Mouse (Mus musculus) kidney, adult 2 months (tissue): ENCODE measurements around the gene Ppm1l.

Experiments
- CTCF ChIP-seq: fragments of 200-500 bp; conservative IDR thresholded peaks from 2 replicates; pipeline ENCODE4 v1.5.1; 2011; ENCODE audit warnings: low read depth, mild to moderate bottlenecking, control low read depth, low read length, moderate library complexity, mixed read lengths; ENCODE audit not compliant: insufficient read depth, insufficient read length
- POLR2A ChIP-seq: fragments of 200-500 bp; IDR thresholded peaks from one replicate; pipeline ENCODE4 v1.6.1; 2011; ENCODE audit warnings: low read depth, low read length, control low read depth

DNA sequence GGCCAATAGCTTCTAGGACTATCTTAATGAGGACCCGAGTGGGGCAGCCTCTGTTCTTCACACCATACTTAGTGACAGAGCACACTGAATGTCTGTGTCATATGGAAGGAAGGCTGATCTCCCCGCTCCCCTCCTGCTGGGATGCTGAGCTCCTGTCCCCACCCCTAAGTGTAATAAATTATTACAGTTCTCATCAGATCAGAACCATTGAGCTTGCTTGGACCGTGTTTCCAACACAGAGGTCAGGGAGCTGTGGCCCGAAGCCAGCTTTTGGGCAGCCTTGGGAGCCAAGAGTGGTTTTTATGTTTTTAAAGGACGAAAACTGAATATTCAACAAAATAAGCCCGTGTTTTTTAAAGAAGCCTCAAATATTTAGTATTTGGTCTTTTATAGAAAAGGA lies 47.5 kb downstream of the Ppm1l start:
- TF ChIP-seq CTCF (no peak), POLR2A (no peak)
